Mouse (Mus musculus) forebrain, embryonic 16.5 days (tissue): ENCODE results near the gene Dctn2. TPM values are rescaled to one million over a fixed set of nuclear protein-coding genes. Genes with fewer than 3 reads are reported as not detected.

ENCODE experiments used
- ATAC-seq: fragments of 200-750 bp; cut with Nextera tagmentation; 2 replicates; pipeline ENCODE4 v1.8.0; 2017; ENCODE audit warnings: mild to moderate bottlenecking, moderate library complexity
- H3K27ac ChIP-seq: fragments of 300-500 bp; sonication (generic); 2 replicates; pipeline ENCODE4 v1.5.1; 2014; ENCODE audit warnings: low read length, control low read depth
- H3K27me3 ChIP-seq: fragments of 300-500 bp; sonication (generic); replicated peaks from 2 replicates; pipeline ENCODE4 v1.6.1; 2014; ENCODE audit warnings: low read length; ENCODE audit not compliant: control insufficient read depth, insufficient read depth
- H3K36me3 ChIP-seq: fragments of 300-500 bp; sonication (generic); 2 replicates; pipeline ENCODE4 v1.6.1; 2014; ENCODE audit not compliant: control insufficient read depth, insufficient read depth
- H3K4me1 ChIP-seq: fragments of 300-500 bp; sonication (generic); replicated peaks from 2 replicates; pipeline ENCODE4 v1.6.1; 2014; ENCODE audit warnings: low read length; ENCODE audit not compliant: control insufficient read depth, insufficient read depth
- H3K4me2 ChIP-seq: fragments of 300-500 bp; sonication (generic); 2 replicates; pipeline ENCODE4 v1.6.1; 2014; ENCODE audit warnings: mild to moderate bottlenecking, low read length, control low read depth
- H3K4me3 ChIP-seq: fragments of 300-500 bp; sonication (generic); replicated peaks from 2 replicates; pipeline ENCODE4 v1.5.1; 2014; ENCODE audit warnings: mild to moderate bottlenecking, low read length, control low read depth
- H3K9ac ChIP-seq: fragments of 300-500 bp; sonication (generic); replicated peaks from 2 replicates; pipeline ENCODE4 v1.6.1; 2014; ENCODE audit warnings: low read depth, low read length, control low read depth
- H3K9me3 ChIP-seq: fragments of 300-500 bp; sonication (generic); 2 replicates; pipeline ENCODE4 v1.6.1; 2016; ENCODE audit warnings: low read length; ENCODE audit not compliant: control insufficient read depth
- WGBS: fragments of 180-500 bp; shearing (Covaris S2); extraction: QIAGEN DNeasy Blood & Tissue Kit; methylation state at CpG from one replicate; pipeline ENCODE4 v1.1.7; 2014; 5-methylcytosine and 5-hydroxymethylcytosine counted together
- polyA plus RNA-seq: library from polyadenylated mRNA; unstranded; fragments of >200 nt; fragmentation: Nextera tagmentation; extraction: Ambion mirVana; gene quantifications from 2 replicates; pipeline ENCODE4 v1.2.1, GENCODE M21; 2015

The Dctn2 gene
- polyA plus RNA-seq, 1 experiment from 2014 or later, result 342 TPM

- no peaks in the 10 kb centered on the region for H3K4me1 ChIP-seq
- no peak for ATAC-seq
- no peak overlapping the region for H3K27ac ChIP-seq
- 0 out of 2 replicates have a peak, but pooled peaks cover 2% of the 10 kb centered on the region for H3K27me3 ChIP-seq
- WGBS, result 39% methylated on average over 4 of the region's 4 CpGs
- H3K4me3 ChIP-seq, result no peak overlapping the region
- H3K9ac ChIP-seq, result no peak overlapping the region
- no peaks in the 10 kb centered on the region for H3K36me3 ChIP-seq
- H3K4me2 ChIP-seq, result no peak overlapping the region
- no peaks in the 10 kb centered on the region for H3K9me3 ChIP-seq
Observed at GRCm38 (mm10) chr10:127318009-127318408, 51.8 kb downstream of the Dctn2 start.

DNA sequence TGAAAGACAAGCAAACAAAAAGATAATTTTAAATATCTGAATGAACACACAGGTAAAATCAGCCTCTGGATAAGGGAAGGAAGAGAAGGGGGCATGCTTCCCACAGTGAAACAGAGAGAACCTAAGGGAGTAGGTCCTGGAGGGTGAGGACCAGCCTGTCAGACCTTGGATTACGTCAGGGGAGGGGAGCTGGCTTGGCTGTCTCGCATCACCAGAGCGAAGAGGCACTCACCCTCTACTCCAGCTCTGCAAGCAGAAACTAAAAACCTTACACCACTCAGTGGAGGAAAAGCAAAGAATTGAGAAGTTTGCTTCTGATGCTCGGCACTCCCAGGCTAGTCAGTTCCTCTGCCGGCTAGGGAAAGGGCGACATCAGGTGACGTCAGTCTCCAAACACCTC is 53.8 kb downstream of the Dctn2 start:
- 76% methylated on average over 7 of the region's 7 CpGs for WGBS
- H3K9me3 ChIP-seq, result no peaks in the 10 kb centered on the region
- H3K9ac ChIP-seq, result no peak overlapping the region
- H3K4me1 ChIP-seq, result no peaks in the 10 kb centered on the region
- H3K27me3 ChIP-seq, result peaks cover 15% of the 10 kb centered on the region
- ATAC-seq, result no peak
- no peaks in the 10 kb centered on the region for H3K36me3 ChIP-seq
- H3K4me2 ChIP-seq, result no peak overlapping the region
- H3K4me3 ChIP-seq, result no peak overlapping the region
- H3K27ac ChIP-seq, result no peak overlapping the region

- no peak within 1 kb of the TSS for H3K4me2 ChIP-seq
- no peak within 1 kb of the TSS for H3K4me3 ChIP-seq
- no peak for ATAC-seq
- H3K36me3 ChIP-seq, result no peaks in the 10 kb centered on the region
- H3K4me1 ChIP-seq, result peaks cover 5% of the 10 kb centered on the region
- H3K9ac ChIP-seq, result no peak within 1 kb of the TSS
- H3K27ac ChIP-seq, result no peak within 1 kb of the TSS
- no peaks in the 10 kb centered on the region for H3K9me3 ChIP-seq
- 84% methylated on average over 3 of the region's 3 CpGs for WGBS
- H3K27me3 ChIP-seq, result peaks cover 25% of the 10 kb centered on the region
Observed at GRCm38 (mm10) chr10:127321621-127322020, 55.5 kb downstream of the Dctn2 start, which contains the start of gene Arhgap9. TSS of gene Arhgap9 (plus strand) at chr10:127321964.

DNA sequence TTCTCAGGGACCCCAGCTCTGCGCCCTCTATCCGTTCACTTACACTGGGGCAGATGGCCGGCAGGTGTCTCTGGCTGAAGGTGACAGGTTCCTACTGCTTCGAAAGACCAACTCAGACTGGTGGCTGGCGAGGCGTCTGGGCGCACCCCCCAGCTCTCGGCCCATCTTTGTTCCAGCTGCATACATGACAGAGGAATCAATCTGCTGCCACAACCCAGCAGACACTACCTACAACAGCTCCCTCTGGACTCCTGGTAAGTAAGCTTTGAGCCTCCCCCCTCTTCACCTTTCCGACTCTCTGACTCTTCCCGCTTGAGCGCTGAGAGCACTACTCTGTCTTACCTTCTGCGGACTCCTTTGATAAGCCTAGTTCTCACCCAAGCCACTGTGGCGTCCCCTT is 56.0 kb downstream of the Dctn2 start:
- peaks cover 1% of the 10 kb centered on the region; the same call in 1 of the 2 replicates for H3K9me3 ChIP-seq
- H3K4me1 ChIP-seq, result peaks cover 7% of the 10 kb centered on the region
- H3K4me2 ChIP-seq, result no peak overlapping the region
- no peak overlapping the region for H3K9ac ChIP-seq
- 72% methylated on average over 13 of the region's 13 CpGs for WGBS
- no peak overlapping the region for H3K4me3 ChIP-seq
- no peak overlapping the region for H3K27ac ChIP-seq
- H3K36me3 ChIP-seq, result no peaks in the 10 kb centered on the region
- peaks cover 25% of the 10 kb centered on the region for H3K27me3 ChIP-seq
- no peak for ATAC-seq

GRCm38 (mm10) chr10:127322669-127323068 is 56.5 kb downstream of the Dctn2 start:
- Histone ChIP-seq H3K9me3 (peaks cover 2% of the 10 kb centered on the region; the same call in 1 of the 2 replicates), H3K4me1 (peaks cover 7% of the 10 kb centered on the region), H3K4me3 (no peak overlapping the region), H3K4me2 (no peak overlapping the region), H3K27me3 (peaks cover 29% of the 10 kb centered on the region), H3K9ac (no peak overlapping the region), H3K36me3 (no peaks in the 10 kb centered on the region), H3K27ac (no peak overlapping the region)
- WGBS, result 86% methylated on average over 4 of the region's 4 CpGs
- no peak for ATAC-seq

- no peak overlapping the region for H3K4me2 ChIP-seq
- WGBS, result 77% methylated on average over 17 of the region's 17 CpGs
- peaks cover 34% of the 10 kb centered on the region for H3K27me3 ChIP-seq
- ATAC-seq, result no peak
- H3K36me3 ChIP-seq, result no peaks in the 10 kb centered on the region
- no peak overlapping the region for H3K4me3 ChIP-seq
- H3K9ac ChIP-seq, result no peak overlapping the region
- H3K4me1 ChIP-seq, result peaks cover 7% of the 10 kb centered on the region
- H3K9me3 ChIP-seq, result peaks cover 2% of the 10 kb centered on the region; the same call in 1 of the 2 replicates
- no peak overlapping the region for H3K27ac ChIP-seq
Observed at GRCm38 (mm10) chr10:127323131-127323855, 57.1 kb downstream of the Dctn2 start.

DNA sequence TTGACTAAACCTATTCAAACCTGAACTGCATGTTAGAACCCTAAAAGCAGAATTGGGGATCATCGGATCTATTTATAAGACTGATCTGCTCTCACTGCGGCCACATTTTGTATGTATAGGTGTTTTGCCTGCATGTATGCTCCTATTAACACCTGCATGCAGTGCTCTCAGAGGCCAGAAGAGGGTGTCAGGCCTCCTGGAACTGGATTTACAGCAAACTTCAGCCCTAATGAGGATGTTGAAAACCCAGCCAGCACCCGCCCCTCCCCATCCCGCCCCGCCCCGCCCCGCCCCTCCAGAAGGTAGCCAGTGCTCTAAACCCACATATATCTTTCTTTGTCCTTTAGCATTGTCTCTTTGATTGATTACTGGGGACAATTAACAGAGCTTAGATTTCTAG is 58.3 kb downstream of the Dctn2 start:
- peaks cover 7% of the 10 kb centered on the region for H3K4me1 ChIP-seq
- no peak overlapping the region for H3K27ac ChIP-seq
- peaks cover 2% of the 10 kb centered on the region; the same call in 1 of the 2 replicates for H3K9me3 ChIP-seq
- no peak for ATAC-seq
- no peak overlapping the region for H3K9ac ChIP-seq
- no peak overlapping the region for H3K4me3 ChIP-seq
- peaks cover 45% of the 10 kb centered on the region for H3K27me3 ChIP-seq
- H3K36me3 ChIP-seq, result no peaks in the 10 kb centered on the region
- no peak overlapping the region for H3K4me2 ChIP-seq
- 12% methylated on average over 7 of the region's 7 CpGs for WGBS

- ATAC-seq, result no peak
- Histone ChIP-seq H3K4me1 (peaks cover 7% of the 10 kb centered on the region), H3K9ac (no peak overlapping the region), H3K4me3 (no peak overlapping the region), H3K4me2 (no peak overlapping the region), H3K27me3 (peaks cover 45% of the 10 kb centered on the region), H3K36me3 (no peaks in the 10 kb centered on the region), H3K27ac (no peak overlapping the region), H3K9me3 (peaks cover 2% of the 10 kb centered on the region; the same call in 1 of the 2 replicates)
- WGBS, result 36% methylated on average over 14 of the region's 14 CpGs
Observed at GRCm38 (mm10) chr10:127325454-127326016, 59.4 kb downstream of the Dctn2 start.

DNA sequence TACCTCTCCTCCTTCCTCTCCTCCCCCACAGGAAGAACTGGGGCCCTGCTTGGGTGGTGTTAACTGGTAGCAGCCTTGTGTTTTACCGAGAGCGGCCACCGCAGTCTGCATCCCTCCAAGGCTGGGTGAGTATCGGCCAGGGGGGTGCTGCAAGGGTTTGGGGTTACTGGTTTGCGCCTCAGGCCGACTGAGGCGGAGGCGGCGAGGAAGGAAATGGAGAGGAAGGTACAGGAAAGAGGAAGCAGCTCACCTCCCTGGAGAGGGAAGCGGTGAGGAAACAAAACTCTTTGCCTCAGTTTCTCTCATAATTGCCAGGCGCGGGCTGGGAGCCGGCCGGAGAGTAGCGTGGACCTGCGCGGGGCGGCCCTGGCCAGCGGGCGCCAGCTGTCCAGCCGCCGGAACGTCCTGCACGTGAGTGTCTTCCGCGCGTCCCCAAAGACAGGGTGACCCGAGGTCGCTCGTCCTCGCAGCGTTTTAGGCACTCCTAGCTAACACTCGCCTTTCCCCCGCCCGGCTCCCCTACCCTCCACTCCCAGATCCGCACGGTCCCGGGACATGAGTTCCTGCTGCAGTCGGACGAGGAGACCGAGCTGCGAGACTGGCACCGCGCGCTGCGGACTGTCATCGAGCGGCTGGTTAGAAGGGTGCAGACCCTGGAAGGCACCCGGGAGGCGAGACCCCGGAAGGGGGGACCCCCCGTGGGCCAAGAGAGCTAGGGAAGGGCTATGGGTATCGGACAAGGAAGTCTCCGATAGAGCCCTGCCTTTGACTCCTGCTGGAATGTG is 60.0 kb downstream of the Dctn2 start:
- 0 out of 2 replicates have a peak overlapping the region, but pooled peaks have one; percentile 12 for H3K9ac ChIP-seq
- ATAC-seq, result no peak

More for the DNA sequence above, 60.0 kb downstream of the Dctn2 start:
- Histone ChIP-seq H3K27ac (no peak overlapping the region), H3K36me3 (no peaks in the 10 kb centered on the region), H3K4me2 (peak overlapping the region; percentile 39), H3K9me3 (peaks cover 2% of the 10 kb centered on the region; the same call in 1 of the 2 replicates), H3K4me3 (peak overlapping the region; percentile 7), H3K27me3 (peaks cover 45% of the 10 kb centered on the region), H3K4me1 (peaks cover 7% of the 10 kb centered on the region)
- under 1% methylated on average over 54 of the region's 54 CpGs for WGBS
